Mouse (Mus musculus): ENCODE results near the gene Abcb6.

The Abcb6 gene

DNA sequence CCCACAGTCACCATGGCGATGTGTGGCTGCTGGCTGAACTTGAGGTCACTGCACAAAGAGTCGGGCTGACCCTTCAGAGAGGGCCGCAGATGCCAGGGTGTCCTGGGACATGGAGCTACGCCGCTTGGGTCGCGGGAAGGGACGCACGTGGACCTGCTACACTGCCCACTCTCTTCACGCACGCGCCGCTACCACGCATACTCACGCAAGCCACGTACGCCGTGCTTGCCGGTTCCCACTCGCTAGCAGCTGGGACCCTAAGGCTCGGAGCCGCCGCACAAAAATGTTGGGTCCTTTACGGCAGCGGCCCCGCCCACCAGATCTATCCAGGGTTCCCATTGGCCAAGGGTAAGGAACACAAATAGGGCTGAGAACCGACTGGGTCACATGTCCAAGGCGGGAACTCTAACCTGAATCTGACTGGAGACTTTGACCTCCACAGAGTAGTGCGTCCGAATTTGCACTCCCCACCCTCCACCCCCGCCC, at the start of gene Abcb6:
Gene Abcb6 (minus strand): TSS at position 288 of the 486 bp plus-strand sequence.
- CTCF ChIA-PET, result interaction anchor here (0.6 kb wide), 1 partner anchor 266 kb away, joined by 3 read pairs; no protein-coding TSS in a partner anchor

DNA sequence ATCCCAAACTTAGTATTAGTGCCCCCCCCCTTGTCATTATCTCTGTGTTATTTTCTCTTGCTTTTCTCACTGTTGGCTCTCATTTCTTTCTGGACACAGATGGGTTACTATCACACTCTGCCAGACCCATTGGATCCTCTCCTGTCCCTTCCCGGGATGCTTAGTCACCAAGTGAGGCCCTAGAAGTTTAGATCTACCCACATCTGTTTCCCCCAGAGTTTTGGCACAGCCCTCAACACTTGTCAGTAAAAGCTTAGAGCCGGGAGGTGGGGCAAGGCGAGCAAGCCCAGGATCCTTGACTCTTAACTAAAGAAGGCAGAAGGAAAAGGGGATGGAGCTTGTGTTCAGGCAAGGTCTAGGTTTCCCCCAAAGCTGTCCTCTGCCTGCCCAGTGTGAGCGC, 49.0 kb upstream of the Abcb6 start:
- CTCF ChIA-PET, result no interaction called here

- CTCF ChIA-PET, result interaction anchor here (0.7 kb wide), 1 partner anchor 24 kb away, joined by 3 read pairs; no protein-coding TSS in a partner anchor
Measured at GRCm38 (mm10) chr1:75227653-75228052, 47.5 kb upstream of the Abcb6 start.

DNA sequence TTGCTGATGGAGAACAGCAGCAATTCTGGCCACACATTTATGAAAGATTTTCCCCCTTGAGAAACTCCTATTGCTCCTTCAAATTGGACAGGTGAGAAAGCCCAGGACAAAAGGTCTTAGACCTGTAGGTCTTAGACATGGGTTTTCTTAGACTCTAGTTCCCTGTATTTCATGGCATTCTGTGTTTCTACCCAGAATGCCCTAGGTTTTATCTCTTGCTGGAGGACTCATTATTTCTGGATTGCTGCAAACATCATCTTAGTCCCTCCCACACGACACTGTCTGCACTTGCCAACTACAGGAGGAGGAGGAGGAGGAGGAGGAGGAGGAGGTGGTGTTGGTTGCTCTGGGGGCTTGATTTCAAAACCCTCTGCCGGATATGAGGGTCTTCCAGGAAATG, 45.9 kb upstream of the Abcb6 start:
- CTCF ChIA-PET, result no interaction called here

DNA sequence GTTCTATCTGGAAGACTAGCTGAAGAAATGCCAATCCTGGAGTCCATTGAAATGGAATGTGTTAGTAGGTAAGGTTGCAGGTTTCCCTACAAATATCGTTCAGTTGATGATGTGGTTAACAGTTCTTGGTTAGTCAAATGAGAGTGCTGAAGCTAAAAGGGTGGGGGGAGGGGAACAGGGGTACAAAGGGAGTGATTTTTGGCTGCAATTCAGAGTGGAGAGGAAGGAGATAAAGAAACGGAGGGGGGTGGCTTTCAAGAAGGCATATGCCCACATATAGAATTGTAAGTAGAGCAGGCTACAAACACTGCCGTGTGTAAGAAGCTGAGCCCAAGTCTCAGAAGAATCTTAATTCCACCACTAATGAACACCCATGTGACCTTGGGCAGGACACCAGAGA, 45.3 kb upstream of the Abcb6 start:
- CTCF ChIA-PET, result no interaction called here

GRCm38 (mm10) chr1:75223532-75223931, 43.3 kb upstream of the Abcb6 start:
- CTCF ChIA-PET, result interaction anchor here (0.7 kb wide), 1 partner anchor 12 kb away, joined by 9 read pairs; no protein-coding TSS in a partner anchor

GRCm38 (mm10) chr1:75222926-75223325, 42.7 kb upstream of the Abcb6 start:
- CTCF ChIA-PET, result no interaction called here

DNA sequence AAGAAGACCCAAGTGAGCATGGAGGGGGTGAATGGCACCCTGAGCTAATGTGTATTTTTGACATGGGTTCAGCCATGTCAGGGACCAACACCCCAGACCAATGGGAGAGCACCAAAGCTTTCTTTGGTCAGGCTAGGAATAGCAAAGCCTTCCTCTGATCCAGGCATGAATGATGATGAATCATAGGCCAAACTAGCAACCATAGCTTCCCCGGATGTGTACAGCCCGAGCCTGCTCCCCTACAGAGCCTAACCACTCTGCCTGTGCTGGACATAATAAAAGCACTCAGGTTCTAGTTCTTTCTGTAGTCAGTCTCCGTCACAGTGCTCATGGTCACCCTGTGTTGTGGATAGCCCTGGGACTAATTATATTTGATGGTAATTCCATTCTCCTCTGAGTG, 41.3 kb upstream of the Abcb6 start:
- CTCF ChIA-PET, result interaction anchor here (0.7 kb wide), 1 partner anchor 10 kb away, joined by 4 read pairs; no protein-coding TSS in a partner anchor

- CTCF ChIA-PET, result interaction anchor here (0.6 kb wide), 2 partner anchors 16 to 305 kb away, joined by 3 to 5 read pairs; no protein-coding TSS in a partner anchor
Measured at GRCm38 (mm10) chr1:75219531-75219930, 39.3 kb upstream of the Abcb6 start, which contains the start of gene Tuba4a. Gene Tuba4a, minus strand, starts transcription at chr1:75219865.

- CTCF ChIA-PET, result interaction anchor here (0.6 kb wide), 1 partner anchor 306 kb away, joined by 3 read pairs; no protein-coding TSS in a partner anchor
Measured at GRCm38 (mm10) chr1:75219078-75219477, 38.9 kb upstream of the Abcb6 start.

DNA sequence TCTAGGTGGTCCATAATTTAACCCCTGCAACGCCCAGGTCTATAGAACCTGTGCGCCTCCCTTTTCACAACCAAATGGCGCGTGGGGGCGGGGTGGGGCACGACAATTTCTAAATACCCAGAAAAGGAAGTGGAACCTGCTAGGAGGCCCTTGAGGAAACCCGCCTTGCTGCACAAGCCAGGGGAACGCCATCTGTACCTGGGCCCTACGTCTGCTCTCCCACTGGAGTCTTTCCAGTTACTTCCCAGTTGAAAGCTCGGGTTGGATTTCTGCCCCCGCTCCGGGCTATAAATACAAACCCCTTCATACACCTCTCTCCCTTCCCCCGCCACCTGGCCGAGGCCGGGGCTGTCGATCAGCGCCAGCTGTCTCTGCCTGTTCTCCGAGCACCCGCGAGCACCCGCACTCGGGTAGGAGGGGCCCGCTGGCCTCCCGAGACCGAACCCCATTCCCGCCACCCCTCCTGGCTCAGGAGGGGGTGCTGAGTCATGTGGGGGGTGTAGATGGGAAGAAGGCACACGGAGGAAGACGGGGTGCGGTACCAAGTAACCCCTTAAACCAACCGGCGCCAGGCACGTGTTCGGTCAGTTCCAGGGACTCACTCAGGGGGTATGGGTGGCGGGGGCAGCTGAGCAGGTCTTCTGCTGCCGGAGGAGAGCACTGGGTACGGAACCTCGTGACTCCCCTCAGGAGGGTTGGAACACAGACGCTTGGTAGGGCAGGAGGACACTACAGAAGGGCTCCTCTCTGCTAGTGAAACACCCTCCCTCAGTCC, 38.2 kb upstream of the Abcb6 start:
- CTCF ChIA-PET, result interaction anchor here (1.4 kb wide), 1 partner anchor 18 kb away, joined by 5 read pairs; no protein-coding TSS in a partner anchor

DNA sequence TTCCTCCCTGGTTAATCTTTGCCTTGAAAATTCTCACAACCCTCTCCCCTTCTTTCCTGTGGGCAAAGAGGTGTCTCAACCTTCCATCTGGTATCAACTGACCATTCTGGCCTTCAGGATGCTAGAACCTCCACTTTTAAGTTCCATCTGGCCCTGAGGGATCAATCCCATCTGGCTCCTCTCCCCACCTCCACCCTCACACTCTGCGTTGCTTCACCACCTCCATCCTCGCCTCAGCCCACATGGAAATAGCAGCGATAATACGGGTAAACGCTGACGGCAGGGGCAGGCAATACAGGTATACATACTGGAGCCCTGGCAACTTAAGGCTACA, 37.7 kb upstream of the Abcb6 start:
- CTCF ChIA-PET, result interaction anchor here (1.4 kb wide), 1 partner anchor 19 kb away, joined by 5 read pairs; no protein-coding TSS in a partner anchor

DNA sequence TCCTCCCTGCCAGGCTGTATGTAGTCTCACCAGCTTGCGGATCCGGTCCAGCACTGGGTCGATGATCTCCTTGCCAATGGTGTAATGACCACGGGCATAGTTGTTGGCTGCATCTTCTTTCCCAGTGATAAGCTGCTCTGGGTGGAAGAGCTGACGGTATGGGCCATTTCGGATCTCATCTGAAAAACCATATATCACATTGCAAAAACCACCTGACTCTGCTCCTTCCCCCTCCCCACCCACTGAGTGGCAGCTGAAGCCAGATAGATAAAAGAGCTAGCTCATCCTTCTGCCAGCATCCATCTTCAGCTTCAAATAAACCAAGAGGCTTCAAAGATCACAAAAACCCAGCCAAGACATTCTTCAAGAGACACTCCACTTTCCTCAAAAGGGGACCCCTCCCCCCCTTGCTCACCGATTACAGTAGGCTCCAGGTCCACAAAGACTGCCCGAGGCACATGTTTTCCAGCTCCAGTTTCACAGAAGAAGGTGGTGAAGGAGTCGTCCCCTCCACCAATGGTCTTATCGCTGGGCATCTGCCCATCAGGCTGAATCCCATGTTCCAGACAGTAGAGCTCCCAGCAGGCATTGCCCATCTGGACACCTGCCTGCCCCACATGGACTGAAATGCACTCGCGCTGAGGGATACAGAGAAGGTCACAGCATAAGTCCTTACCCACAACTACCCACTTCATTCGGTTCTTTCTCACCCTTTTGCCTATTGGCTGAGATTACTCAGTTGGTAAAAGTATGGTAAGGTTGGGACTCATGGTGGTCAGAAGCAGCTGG, 36.8 kb upstream of the Abcb6 start:
- CTCF ChIA-PET, result interaction anchor here (0.6 kb wide), 1 partner anchor 454 kb away, joined by 9 read pairs; no protein-coding TSS in a partner anchor

DNA sequence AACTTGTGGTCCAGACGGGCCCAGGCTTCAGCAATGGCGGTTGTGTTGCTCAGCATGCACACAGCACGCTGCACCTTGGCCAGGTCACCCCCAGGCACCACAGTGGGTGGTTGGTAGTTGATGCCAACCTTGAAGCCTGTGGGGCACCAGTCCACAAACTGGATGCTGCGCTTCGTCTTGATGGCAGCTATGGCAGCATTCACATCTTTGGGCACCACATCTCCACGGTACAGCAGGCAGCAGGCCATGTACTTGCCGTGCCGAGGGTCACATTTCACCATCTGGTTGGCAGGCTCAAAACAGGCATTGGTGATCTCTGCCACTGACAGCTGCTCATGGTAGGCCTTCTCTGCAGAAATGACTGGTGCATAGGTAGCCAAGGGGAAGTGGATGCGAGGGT, 35.6 kb upstream of the Abcb6 start:
- CTCF ChIA-PET, result no interaction called here

GRCm38 (mm10) chr1:75214886-75215285, 34.7 kb upstream of the Abcb6 start:
- CTCF ChIA-PET, result interaction anchor here (0.6 kb wide), 1 partner anchor 49 kb away, joined by 3 read pairs; no protein-coding TSS in a partner anchor

- CTCF ChIA-PET, result interaction anchor here (0.6 kb wide), 1 partner anchor 49 kb away, joined by 3 read pairs; no protein-coding TSS in a partner anchor
Measured at GRCm38 (mm10) chr1:75214442-75214841, 34.2 kb upstream of the Abcb6 start.

DNA sequence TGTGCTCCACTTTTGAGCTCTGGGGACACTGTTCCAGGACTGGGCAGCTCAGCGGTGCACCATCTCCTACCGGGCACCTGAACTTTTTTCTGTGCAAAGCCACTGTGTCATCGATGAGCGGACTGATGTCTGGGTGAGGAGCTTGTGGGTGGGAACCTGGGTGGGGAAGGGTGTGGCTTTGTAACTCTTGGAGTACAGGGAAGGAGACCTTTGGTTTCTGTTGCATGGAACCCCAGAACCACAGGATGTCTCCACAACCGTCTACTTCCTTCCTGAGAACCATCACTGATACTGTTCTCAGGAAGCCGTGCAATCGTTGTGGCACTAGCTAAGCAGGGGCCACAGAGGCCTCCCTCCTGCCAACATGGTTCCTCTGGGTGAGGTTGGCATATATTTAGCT, 32.9 kb upstream of the Abcb6 start:
- CTCF ChIA-PET, result no interaction called here

DNA sequence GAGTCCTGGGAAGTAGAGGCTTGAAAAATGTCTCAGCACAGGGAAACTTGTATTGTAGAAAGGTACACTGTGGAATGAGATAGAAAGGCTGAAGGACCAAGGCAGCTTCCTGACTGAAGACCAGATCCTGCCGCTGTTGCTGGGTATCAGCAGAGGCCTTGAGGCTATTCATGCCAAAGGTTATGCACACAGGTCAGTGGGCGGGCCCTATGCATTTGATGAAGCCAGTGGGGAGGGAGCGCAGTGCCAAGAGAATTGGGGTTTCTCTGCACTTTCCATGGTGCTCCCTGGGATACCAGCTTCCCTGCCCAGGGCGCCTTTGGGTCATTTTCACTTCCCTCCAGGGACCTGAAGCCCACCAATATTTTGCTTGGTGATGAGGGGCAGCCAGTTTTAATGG, 32.4 kb upstream of the Abcb6 start:
- CTCF ChIA-PET, result interaction anchor here (1.2 kb wide), 1 partner anchor 8 kb away, joined by 4 read pairs; no protein-coding TSS in a partner anchor

DNA sequence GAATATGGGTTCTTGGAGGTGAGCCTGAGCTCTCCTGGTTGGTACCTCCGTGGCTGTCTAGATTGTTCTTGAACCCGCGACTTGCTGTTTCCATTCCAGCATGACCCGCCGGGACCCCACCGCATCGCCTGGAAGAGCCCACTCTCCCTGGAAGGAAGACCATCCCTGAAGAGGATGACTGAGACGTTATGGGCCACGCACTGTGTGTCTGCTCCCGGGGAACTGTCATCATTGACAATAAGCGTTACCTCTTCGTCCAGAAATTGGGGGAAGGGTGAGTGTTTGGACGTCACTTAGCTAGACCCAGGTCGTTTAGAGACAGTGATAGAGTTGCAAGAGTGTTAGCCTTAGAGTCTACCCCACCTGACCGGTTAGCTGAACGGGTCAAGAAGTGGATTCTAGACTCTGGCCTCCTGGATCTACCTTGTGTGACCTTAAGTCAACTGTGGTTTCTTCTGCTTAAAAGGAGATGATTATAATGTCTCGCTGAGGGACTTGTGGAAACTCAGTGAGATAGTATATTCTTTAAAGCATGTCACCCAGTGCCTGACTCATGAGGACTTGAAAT, 31.0 kb upstream of the Abcb6 start:
- CTCF ChIA-PET, result interaction anchor here (1.2 kb wide), 1 partner anchor 10 kb away, joined by 4 read pairs; no protein-coding TSS in a partner anchor

DNA sequence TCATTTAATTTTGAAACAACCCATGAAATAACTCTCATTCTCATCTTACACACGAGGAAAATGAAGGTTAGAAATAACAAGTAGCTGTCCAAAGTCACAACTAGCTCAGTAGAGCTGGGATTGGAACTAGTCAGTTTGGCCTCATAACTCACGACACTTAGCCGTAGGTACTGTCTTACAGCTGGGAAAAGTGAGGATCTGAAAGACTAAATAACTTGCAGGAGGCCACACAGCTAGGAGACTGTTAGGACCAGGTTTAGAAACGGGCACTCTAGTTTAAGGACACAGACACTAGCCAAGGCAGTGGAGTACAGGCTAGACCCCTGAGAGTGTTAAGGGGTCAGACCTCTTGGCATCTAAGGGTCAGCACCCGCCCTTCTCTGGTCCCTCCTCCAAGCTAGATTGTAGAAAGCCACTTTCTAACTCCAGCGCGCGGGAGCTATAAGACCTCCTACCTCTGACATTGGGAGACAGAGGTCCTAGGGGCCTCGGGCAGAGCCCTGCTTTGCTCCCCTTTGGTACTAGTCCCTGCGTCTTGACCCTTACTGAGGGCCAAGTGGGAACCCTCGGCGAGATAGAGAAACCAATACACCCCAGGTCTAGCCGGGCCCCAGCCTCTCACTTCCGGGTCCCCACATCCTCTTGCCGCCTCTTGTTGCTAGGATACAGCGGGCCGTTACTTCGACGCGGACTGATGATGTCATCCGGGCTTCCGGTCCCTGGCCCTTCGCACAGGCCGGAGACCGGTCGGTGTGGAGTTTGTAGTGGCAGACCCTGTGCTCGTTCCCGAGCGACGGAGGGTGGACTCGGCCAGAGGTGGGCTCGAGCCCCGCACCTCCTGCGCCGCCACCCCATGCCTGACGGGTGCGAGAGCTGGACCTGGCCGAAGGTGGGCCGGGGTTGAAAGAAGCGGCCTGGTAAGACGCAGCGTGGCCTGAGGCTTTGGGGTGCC, 30.2 kb upstream of the Abcb6 start, which contains the start of the genes Glb1l and Stk16:
Gene Glb1l (minus strand): TSS at position 678 of the 952 bp plus-strand sequence.
Gene Stk16 (plus strand): TSS at position 703 of the 952 bp plus-strand sequence.
- CTCF ChIA-PET, result no interaction called here
